Mouse (Mus musculus): ENCODE measurements at regions not wholly inside any gene's neighbourhood (a gene's known extent, or its start where the extent isn't known, plus 50 kb on each side); places are given as distances from the start of the nearest gene placed in this dataset.

GRCm38 (mm10) chr17:79501926-79502325 lies 109.7 kb upstream of the Rmdn2 start:
- Histone ChIP-seq H3K4me3 (no peak overlapping the region), H3K9me3 (no peaks in the 10 kb centered on the region), H3K4me1 (peaks cover 4% of the 10 kb centered on the region; the same call in 1 of the 2 replicates), H3K36me3 (no peaks in the 10 kb centered on the region), H3K4me2 (no peak overlapping the region), H3K9ac (no peak overlapping the region), H3K27me3 (no peaks in the 10 kb centered on the region), H3K27ac (no peak overlapping the region)
- WGBS, result 77% methylated on average over 2 of the region's 2 CpGs
- no peak for ATAC-seq (ENCODE audit: insufficient number of reproducible peaks, insufficient read depth, low FRiP score, low TSS enrichment, low read depth)

GRCm38 (mm10) chr17:79503037-79503436 lies 108.6 kb upstream of the Rmdn2 start:
- no peaks in the 10 kb centered on the region for H3K27me3 ChIP-seq
- no peaks in the 10 kb centered on the region for H3K36me3 ChIP-seq
- no peak for ATAC-seq (ENCODE audit: insufficient number of reproducible peaks, insufficient read depth, low FRiP score, low TSS enrichment, low read depth)
- H3K4me1 ChIP-seq, result peaks cover 4% of the 10 kb centered on the region; the same call in 1 of the 2 replicates
- no peak overlapping the region for H3K4me3 ChIP-seq
- H3K9ac ChIP-seq, result no peak overlapping the region
- 97% methylated on average over 2 of the region's 2 CpGs for WGBS
- no peak overlapping the region for H3K27ac ChIP-seq
- no peaks in the 10 kb centered on the region for H3K9me3 ChIP-seq
- H3K4me2 ChIP-seq, result no peak overlapping the region

- Histone ChIP-seq H3K9ac (no peak overlapping the region), H3K4me3 (no peak overlapping the region), H3K27ac (no peak overlapping the region), H3K9me3 (no peaks in the 10 kb centered on the region), H3K4me1 (peaks cover 7% of the 10 kb centered on the region), H3K4me2 (no peak overlapping the region), H3K36me3 (no peaks in the 10 kb centered on the region), H3K27me3 (no peaks in the 10 kb centered on the region)
- no peak for ATAC-seq (ENCODE audit: insufficient number of reproducible peaks, insufficient read depth, low FRiP score, low TSS enrichment, low read depth)
- WGBS, result 71% methylated on average over 3 of the region's 3 CpGs
These were observed 107.5 kb upstream of the Rmdn2 start for GRCm38 (mm10) chr17:79504209-79504608.

- Histone ChIP-seq H3K4me3 (no peak overlapping the region), H3K9ac (no peak overlapping the region), H3K27me3 (no peaks in the 10 kb centered on the region), H3K27ac (no peak overlapping the region), H3K4me1 (peaks cover 19% of the 10 kb centered on the region), H3K36me3 (no peaks in the 10 kb centered on the region), H3K9me3 (no peaks in the 10 kb centered on the region), H3K4me2 (no peak overlapping the region)
- ATAC-seq (ENCODE audit: insufficient number of reproducible peaks, insufficient read depth, low FRiP score, low TSS enrichment, low read depth), result no peak
- WGBS, result 95% methylated on average over 1 of the region's 1 CpGs
These were observed 106.1 kb upstream of the Rmdn2 start for GRCm38 (mm10) chr17:79505565-79505964.

GRCm38 (mm10) chr17:79509281-79509680 lies 102.4 kb upstream of the Rmdn2 start:
- H3K27me3 ChIP-seq, result no peaks in the 10 kb centered on the region; the same call in 1 of the 2 replicates
- no peaks in the 10 kb centered on the region for H3K9me3 ChIP-seq
- H3K4me2 ChIP-seq, result 0 out of 2 replicates have a peak overlapping the region, but pooled peaks have one; percentile 1
- 0 out of 2 replicates have a peak overlapping the region, but pooled peaks have one; percentile 23 for H3K27ac ChIP-seq
- WGBS, result 43% methylated on average over 8 of the region's 8 CpGs
- peaks cover 23% of the 10 kb centered on the region for H3K4me1 ChIP-seq
- no peak overlapping the region for H3K9ac ChIP-seq
- ATAC-seq (ENCODE audit: insufficient number of reproducible peaks, insufficient read depth, low FRiP score, low TSS enrichment, low read depth), result no peak
- no peak overlapping the region for H3K4me3 ChIP-seq
- no peaks in the 10 kb centered on the region for H3K36me3 ChIP-seq

- Histone ChIP-seq H3K4me3 (no peak overlapping the region), H3K9me3 (no peaks in the 10 kb centered on the region), H3K36me3 (no peaks in the 10 kb centered on the region), H3K9ac (no peak overlapping the region), H3K27ac (no peak overlapping the region), H3K4me2 (no peak overlapping the region), H3K4me1 (peaks cover 23% of the 10 kb centered on the region), H3K27me3 (no peaks in the 10 kb centered on the region; the same call in 1 of the 2 replicates)
- no peak for ATAC-seq (ENCODE audit: insufficient number of reproducible peaks, insufficient read depth, low FRiP score, low TSS enrichment, low read depth)
- 70% methylated on average over 11 of the region's 11 CpGs for WGBS
These were observed 101.5 kb upstream of the Rmdn2 start for GRCm38 (mm10) chr17:79509957-79510710.

GRCm38 (mm10) chr17:79511218-79511617 lies 100.4 kb upstream of the Rmdn2 start:
- Histone ChIP-seq H3K27me3 (no peaks in the 10 kb centered on the region; the same call in 1 of the 2 replicates), H3K4me3 (no peak overlapping the region), H3K36me3 (no peaks in the 10 kb centered on the region), H3K4me2 (no peak overlapping the region), H3K9me3 (no peaks in the 10 kb centered on the region), H3K4me1 (peaks cover 23% of the 10 kb centered on the region), H3K9ac (no peak overlapping the region), H3K27ac (no peak overlapping the region)
- WGBS, result 61% methylated on average over 9 of the region's 9 CpGs
- ATAC-seq (ENCODE audit: insufficient number of reproducible peaks, insufficient read depth, low FRiP score, low TSS enrichment, low read depth), result no peak

- WGBS, result 39% methylated on average over 7 of the region's 7 CpGs
- no peak overlapping the region for H3K4me3 ChIP-seq
- no peaks in the 10 kb centered on the region for H3K36me3 ChIP-seq
These were observed 97.6 kb upstream of the Rmdn2 start for GRCm38 (mm10) chr17:79514076-79514475.

GRCm38 (mm10) chr17:79518185-79518584 lies 93.5 kb upstream of the Rmdn2 start:
- H3K4me3 ChIP-seq, result no peak overlapping the region
- 52% methylated on average over 3 of the region's 3 CpGs for WGBS
- H3K36me3 ChIP-seq, result no peaks in the 10 kb centered on the region
- peaks cover 8% of the 10 kb centered on the region; the same call in 1 of the 2 replicates for H3K4me1 ChIP-seq
- no peak overlapping the region for H3K4me2 ChIP-seq
- no peaks in the 10 kb centered on the region; the same call in 1 of the 2 replicates for H3K27me3 ChIP-seq
- H3K9me3 ChIP-seq, result no peaks in the 10 kb centered on the region
- no peak overlapping the region for H3K9ac ChIP-seq
- ATAC-seq (ENCODE audit: insufficient number of reproducible peaks, insufficient read depth, low FRiP score, low TSS enrichment, low read depth), result no peak
- H3K27ac ChIP-seq, result no peak overlapping the region

More at GRCm38 (mm10) chr17:79514076-79514475, 97.6 kb upstream of the Rmdn2 start:
- Histone ChIP-seq H3K9me3 (no peaks in the 10 kb centered on the region), H3K4me1 (peaks cover 21% of the 10 kb centered on the region), H3K4me2 (no peak overlapping the region), H3K27ac (no peak overlapping the region), H3K9ac (no peak overlapping the region), H3K27me3 (no peaks in the 10 kb centered on the region; the same call in 1 of the 2 replicates)
- ATAC-seq (ENCODE audit: insufficient number of reproducible peaks, insufficient read depth, low FRiP score, low TSS enrichment, low read depth), result no peak

GRCm38 (mm10) chr17:79518696-79519095 lies 93.0 kb upstream of the Rmdn2 start:
- Histone ChIP-seq H3K4me1 (peaks cover 6% of the 10 kb centered on the region; the same call in 1 of the 2 replicates), H3K9me3 (no peaks in the 10 kb centered on the region), H3K27me3 (no peaks in the 10 kb centered on the region; the same call in 1 of the 2 replicates), H3K27ac (no peak overlapping the region), H3K36me3 (no peaks in the 10 kb centered on the region), H3K4me2 (no peak overlapping the region), H3K9ac (no peak overlapping the region), H3K4me3 (no peak overlapping the region)
- WGBS, result 84% methylated on average over 5 of the region's 5 CpGs
- no peak for ATAC-seq (ENCODE audit: insufficient number of reproducible peaks, insufficient read depth, low FRiP score, low TSS enrichment, low read depth)

GRCm38 (mm10) chr17:79519356-79519755 lies 92.3 kb upstream of the Rmdn2 start:
- Histone ChIP-seq H3K4me1 (no peaks in the 10 kb centered on the region; the same call in 1 of the 2 replicates), H3K9me3 (no peaks in the 10 kb centered on the region), H3K27me3 (no peaks in the 10 kb centered on the region), H3K9ac (no peak overlapping the region), H3K27ac (no peak overlapping the region), H3K4me3 (no peak overlapping the region), H3K36me3 (no peaks in the 10 kb centered on the region), H3K4me2 (no peak overlapping the region)
- ATAC-seq (ENCODE audit: insufficient number of reproducible peaks, insufficient read depth, low FRiP score, low TSS enrichment, low read depth), result no peak
- WGBS, result 73% methylated on average over 4 of the region's 4 CpGs

GRCm38 (mm10) chr17:79520283-79520682 lies 91.4 kb upstream of the Rmdn2 start:
- Histone ChIP-seq H3K27ac (no peak overlapping the region), H3K4me2 (no peak overlapping the region), H3K4me1 (no peaks in the 10 kb centered on the region), H3K9ac (no peak overlapping the region), H3K4me3 (no peak overlapping the region), H3K27me3 (no peaks in the 10 kb centered on the region), H3K36me3 (no peaks in the 10 kb centered on the region), H3K9me3 (no peaks in the 10 kb centered on the region)
- WGBS, result 79% methylated on average over 5 of the region's 5 CpGs
- ATAC-seq (ENCODE audit: insufficient number of reproducible peaks, insufficient read depth, low FRiP score, low TSS enrichment, low read depth), result no peak

Data from embryonic facial prominence, embryonic 13.5 days (tissue).